Mouse (Mus musculus): ENCODE data around the gene Arl10.

DNA sequence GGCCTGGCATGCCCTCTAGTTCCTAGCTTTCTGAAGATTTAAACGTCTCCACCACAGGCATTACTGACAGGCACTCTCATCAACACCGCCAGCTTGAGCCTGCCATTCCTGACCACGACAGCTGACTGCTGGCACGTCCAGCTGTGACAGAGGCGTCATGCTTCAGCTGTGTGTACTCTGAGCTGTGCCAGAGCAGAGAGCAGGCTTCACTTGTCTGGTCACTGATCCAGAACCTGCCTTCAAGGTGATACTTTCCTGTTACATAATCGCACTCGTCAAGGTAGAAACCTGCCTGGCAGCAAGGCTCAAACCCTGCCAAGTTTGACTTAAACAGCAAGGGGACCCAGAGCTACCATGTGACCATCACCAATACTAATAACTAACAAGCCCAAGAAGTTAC lies 12.3 kb upstream of the Arl10 start:
- TF ChIP-seq CTCF (IDR thresholded peaks at IDR 0.05; ENCODE audit: control insufficient read depth, insufficient read depth, low read length) (no peak), POLR2A (IDR thresholded peaks at IDR 0.05; ENCODE audit: borderline replicate concordance, control insufficient read depth, low read depth, low read length) (no peak)

Measured in bone marrow, adult 2 months (tissue).